Mouse (Mus musculus) midbrain, embryonic 10.5 days (tissue): ENCODE data around the gene Chchd1. TPM values are rescaled to one million over a fixed set of nuclear protein-coding genes. Genes with fewer than 3 reads are reported as not detected.
A peak's percentile ranks its signal among the peaks of the same experiment; 100 is the strongest.

ENCODE experiments used
- DNase-seq: peaks from one replicate; pipeline ENCODE4 v3.0.0-alpha.2; 2017; ENCODE audit warnings: low spot score
- H3K27ac ChIP-seq: fragments of 300-500 bp; sonication (generic); replicated peaks from 2 replicates; pipeline ENCODE4 v1.5.1; 2016; ENCODE audit warnings: mild to moderate bottlenecking
- H3K27me3 ChIP-seq: fragments of 300-500 bp; sonication (generic); 2 replicates; pipeline ENCODE4 v1.6.1; 2016; ENCODE audit warnings: low read depth, mild to moderate bottlenecking; ENCODE audit not compliant: poor library complexity, severe bottlenecking
- H3K36me3 ChIP-seq: fragments of 300-500 bp; sonication (generic); 2 replicates; pipeline ENCODE4 v1.6.1; 2016; ENCODE audit warnings: mild to moderate bottlenecking, moderate library complexity
- H3K4me1 ChIP-seq: fragments of 300-500 bp; sonication (generic); 2 replicates; pipeline ENCODE4 v1.6.1; 2016
- H3K4me3 ChIP-seq: fragments of 300-500 bp; sonication (generic); 2 replicates; pipeline ENCODE4 v1.5.1; 2016; ENCODE audit warnings: mild to moderate bottlenecking, moderate library complexity
- H3K9me3 ChIP-seq: fragments of 300-500 bp; sonication (generic); replicated peaks from 2 replicates; pipeline ENCODE4 v1.6.1; 2016; ENCODE audit warnings: mild to moderate bottlenecking
- WGBS: fragments of 180-500 bp; shearing (Covaris S2); methylation state at CpG from one replicate; pipeline ENCODE4 v1.1.7; 2016; 5-methylcytosine and 5-hydroxymethylcytosine counted together
- polyA plus RNA-seq: library from polyadenylated mRNA; unstranded; fragments of >200 nt; fragmentation: Nextera tagmentation; extraction: Ambion mirVana; gene quantifications from 2 replicates; pipeline ENCODE4 v1.2.1, GENCODE M21; 2016

Gene Chchd1
- polyA plus RNA-seq, 1 experiment from 2014 or later: 277 TPM

GRCm38 (mm10) chr14:20667469-20667868, 35.3 kb upstream of the Chchd1 start:
- no peak overlapping the region for H3K27ac ChIP-seq
- WGBS: 70% methylated on average over 1 of the region's 1 CpGs
- DNase-seq: no peak
- H3K4me1 ChIP-seq: peaks cover 8% of the 10 kb centered on the region
- no peak overlapping the region for H3K4me3 ChIP-seq
- H3K9me3 ChIP-seq: no peaks in the 10 kb centered on the region
- peaks cover 43% of the 10 kb centered on the region for H3K27me3 ChIP-seq
- no peaks in the 10 kb centered on the region for H3K36me3 ChIP-seq

GRCm38 (mm10) chr14:20668154-20668810, 34.5 kb upstream of the Chchd1 start, which contains the start of gene Synpo2l:
Gene Synpo2l (minus strand): TSS chr14:20668354.
- Histone ChIP-seq H3K9me3 (no peaks in the 10 kb centered on the region), H3K4me1 (peaks cover 6% of the 10 kb centered on the region), H3K4me3 (no peak within 1 kb of the TSS), H3K27ac (no peak within 1 kb of the TSS), H3K36me3 (no peaks in the 10 kb centered on the region), H3K27me3 (peaks cover 35% of the 10 kb centered on the region)
- DNase-seq: no peak
- 87% methylated on average over 8 of the region's 8 CpGs for WGBS

GRCm38 (mm10) chr14:20672990-20673389, 29.8 kb upstream of the Chchd1 start:
- H3K27me3 ChIP-seq: peaks cover 13% of the 10 kb centered on the region; the same call in 1 of the 2 replicates
- no peaks in the 10 kb centered on the region for H3K9me3 ChIP-seq
- peaks cover 14% of the 10 kb centered on the region for H3K4me1 ChIP-seq
- H3K27ac ChIP-seq: no peak overlapping the region
- peak overlapping the region; percentile 84; the same call in 1 of the 2 replicates for H3K4me3 ChIP-seq
- 92% methylated on average over 2 of the region's 2 CpGs for WGBS
- H3K36me3 ChIP-seq: peaks cover 25% of the 10 kb centered on the region
- peak; percentile 26 for DNase-seq

- H3K4me1 ChIP-seq: peaks cover 14% of the 10 kb centered on the region
These were observed 29.1 kb upstream of the Chchd1 start for GRCm38 (mm10) chr14:20673735-20674063.

GRCm38 (mm10) chr14:20674064-20674833, 28.6 kb upstream of the Chchd1 start, which contains the start of gene Sec24c:
Gene Sec24c (plus strand): TSS chr14:20674308.
- Histone ChIP-seq H3K27ac (peak within 1 kb of the TSS; percentile 90), H3K9me3 (no peaks in the 10 kb centered on the region), H3K4me1 (peaks cover 14% of the 10 kb centered on the region), H3K27me3 (peaks cover 5% of the 10 kb centered on the region; the same call in 1 of the 2 replicates), H3K4me3 (peak within 1 kb of the TSS; percentile 84), H3K36me3 (peaks cover 38% of the 10 kb centered on the region)
- under 1% methylated on average over 43 of the region's 43 CpGs for WGBS
- peak; percentile 99 for DNase-seq

More at GRCm38 (mm10) chr14:20673735-20674063, 29.1 kb upstream of the Chchd1 start:
- no peaks in the 10 kb centered on the region for H3K9me3 ChIP-seq
- H3K27ac ChIP-seq: peak overlapping the region; percentile 90
- peaks cover 33% of the 10 kb centered on the region for H3K36me3 ChIP-seq
- peak; percentile 22 for DNase-seq
- peak overlapping the region; percentile 84 for H3K4me3 ChIP-seq
- 11% methylated on average over 13 of the region's 13 CpGs for WGBS
- H3K27me3 ChIP-seq: peaks cover 11% of the 10 kb centered on the region; the same call in 1 of the 2 replicates

DNA sequence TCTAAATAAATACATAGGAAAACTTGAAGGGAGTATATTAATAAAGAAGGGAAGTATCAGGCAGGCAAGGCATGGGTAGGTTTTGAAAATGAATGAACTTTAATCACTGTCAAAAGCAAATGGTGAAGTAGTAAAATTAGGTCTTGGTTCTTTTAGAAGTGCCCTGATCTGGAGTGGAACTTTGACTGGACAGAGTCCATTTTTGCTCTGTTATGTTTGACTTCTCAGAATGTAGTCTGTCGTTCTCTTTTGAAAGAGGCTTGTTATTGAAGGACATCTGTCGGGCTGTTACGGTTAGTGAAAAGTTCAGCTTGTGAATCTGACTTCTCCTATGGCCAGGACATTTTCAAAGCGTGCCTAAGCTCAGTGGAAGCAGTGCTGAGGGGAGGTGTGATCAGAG, 24.9 kb upstream of the Chchd1 start:
- peaks cover 75% of the 10 kb centered on the region for H3K36me3 ChIP-seq
- no peaks in the 10 kb centered on the region for H3K9me3 ChIP-seq
- 95% methylated on average over 4 of the region's 4 CpGs for WGBS
- DNase-seq: no peak
- peaks cover 14% of the 10 kb centered on the region for H3K4me1 ChIP-seq
- no peak overlapping the region for H3K27ac ChIP-seq
- H3K4me3 ChIP-seq: no peak overlapping the region
- no peaks in the 10 kb centered on the region for H3K27me3 ChIP-seq

- Histone ChIP-seq H3K27ac (no peak overlapping the region), H3K27me3 (no peaks in the 10 kb centered on the region), H3K36me3 (peaks cover 100% of the 10 kb centered on the region), H3K9me3 (no peaks in the 10 kb centered on the region), H3K4me1 (no peaks in the 10 kb centered on the region), H3K4me3 (no peak overlapping the region)
- WGBS: 90% methylated on average over 2 of the region's 2 CpGs
- no peak for DNase-seq
These were observed 21.1 kb upstream of the Chchd1 start for GRCm38 (mm10) chr14:20681742-20682141.

DNA sequence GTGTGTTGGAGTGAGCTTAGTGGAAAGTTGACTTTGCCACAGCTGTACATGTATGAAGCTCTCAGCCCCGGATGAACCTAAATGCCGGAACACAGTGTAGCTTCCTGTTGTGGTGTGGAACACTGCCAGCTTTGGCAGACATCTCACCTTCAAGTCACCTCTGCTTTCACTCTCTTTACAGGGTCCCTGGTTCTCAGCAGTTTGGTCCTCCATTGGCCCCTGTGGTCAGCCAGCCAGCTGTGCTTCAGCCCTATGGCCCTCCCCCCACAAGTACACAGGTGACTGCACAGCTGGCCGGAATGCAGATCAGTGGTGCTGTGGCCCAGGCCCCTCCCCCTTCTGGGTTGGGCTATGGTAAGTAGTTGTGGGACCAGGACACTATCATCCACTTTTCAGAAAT, 20.3 kb upstream of the Chchd1 start:
- H3K4me3 ChIP-seq: no peak overlapping the region
- no peak for DNase-seq
- H3K27ac ChIP-seq: no peak overlapping the region
- WGBS: 84% methylated on average over 3 of the region's 3 CpGs
- H3K4me1 ChIP-seq: no peaks in the 10 kb centered on the region
- H3K27me3 ChIP-seq: no peaks in the 10 kb centered on the region
- peaks cover 100% of the 10 kb centered on the region for H3K36me3 ChIP-seq
- H3K9me3 ChIP-seq: no peaks in the 10 kb centered on the region

GRCm38 (mm10) chr14:20686576-20686975, 16.2 kb upstream of the Chchd1 start:
- Histone ChIP-seq H3K4me3 (no peak overlapping the region), H3K36me3 (peaks cover 100% of the 10 kb centered on the region), H3K27me3 (no peaks in the 10 kb centered on the region), H3K9me3 (no peaks in the 10 kb centered on the region), H3K27ac (no peak overlapping the region), H3K4me1 (no peaks in the 10 kb centered on the region)
- 98% methylated on average over 3 of the region's 3 CpGs for WGBS
- no peak for DNase-seq

GRCm38 (mm10) chr14:20689009-20689408, 13.8 kb upstream of the Chchd1 start:
- Histone ChIP-seq H3K27ac (no peak overlapping the region), H3K4me1 (no peaks in the 10 kb centered on the region; the same call in 1 of the 2 replicates), H3K27me3 (no peaks in the 10 kb centered on the region), H3K4me3 (no peak overlapping the region), H3K9me3 (no peaks in the 10 kb centered on the region), H3K36me3 (peaks cover 100% of the 10 kb centered on the region)
- 91% methylated on average over 2 of the region's 2 CpGs for WGBS
- DNase-seq: no peak

GRCm38 (mm10) chr14:20691772-20692171, 11.0 kb upstream of the Chchd1 start:
- Histone ChIP-seq H3K9me3 (no peaks in the 10 kb centered on the region), H3K4me1 (peaks cover 18% of the 10 kb centered on the region), H3K4me3 (no peak overlapping the region), H3K27ac (no peak overlapping the region), H3K27me3 (no peaks in the 10 kb centered on the region), H3K36me3 (peaks cover 78% of the 10 kb centered on the region)
- no peak for DNase-seq
- WGBS: 93% methylated on average over 6 of the region's 6 CpGs

GRCm38 (mm10) chr14:20693589-20694101, 9.2 kb upstream of the Chchd1 start:
- DNase-seq: no peak
- no peak overlapping the region for H3K27ac ChIP-seq
- no peaks in the 10 kb centered on the region for H3K9me3 ChIP-seq
- H3K4me3 ChIP-seq: no peak overlapping the region
- peaks cover 70% of the 10 kb centered on the region for H3K36me3 ChIP-seq
- WGBS: 89% methylated on average over 10 of the region's 10 CpGs
- H3K4me1 ChIP-seq: peaks cover 37% of the 10 kb centered on the region
- H3K27me3 ChIP-seq: no peaks in the 10 kb centered on the region
